Mouse (Mus musculus): ENCODE results near the gene Eef1akmt3.

Gene Eef1akmt3

GRCm38 (mm10) chr10:127042468-127043115 is 1.3 kb upstream of the Eef1akmt3 start:
- TF ChIP-seq GATA4 (IDR thresholded peaks at IDR 0.05; ENCODE audit: insufficient replicate concordance, low read length) = no peak

- no peak; the same call in 1 of the 2 replicates for TF ChIP-seq GATA4 (IDR thresholded peaks at IDR 0.05; ENCODE audit: insufficient replicate concordance, low read length)
Observed at GRCm38 (mm10) chr10:127041774-127042338, 543 bp upstream of the Eef1akmt3 start.

- TF ChIP-seq GATA4 (IDR thresholded peaks at IDR 0.05; ENCODE audit: insufficient replicate concordance, low read length) = no peak
Observed at GRCm38 (mm10) chr10:127040569-127041214, 621 bp downstream of the Eef1akmt3 start.

GRCm38 (mm10) chr10:127037641-127038040 is 3.7 kb downstream of the Eef1akmt3 start:
- TF ChIP-seq GATA4 (IDR thresholded peaks at IDR 0.05; ENCODE audit: insufficient replicate concordance, low read length) = no peak

- TF ChIP-seq GATA4 (IDR thresholded peaks at IDR 0.05; ENCODE audit: insufficient replicate concordance, low read length) = no peak
Observed at GRCm38 (mm10) chr10:127036273-127036672, 5.0 kb downstream of the Eef1akmt3 start.

- no peak for TF ChIP-seq GATA4 (IDR thresholded peaks at IDR 0.05; ENCODE audit: insufficient replicate concordance, low read length)
Observed at GRCm38 (mm10) chr10:127033301-127033741, 8.0 kb downstream of the Eef1akmt3 start.

GRCm38 (mm10) chr10:127030336-127031296 is 10.7 kb downstream of the Eef1akmt3 start, which contains the start of gene Tsfm:
Tsfm (minus strand) TSS chr10:127030840.
- TF ChIP-seq GATA4 (IDR thresholded peaks at IDR 0.05; ENCODE audit: insufficient replicate concordance, low read length) = peak; percentile 35; the same call in 1 of the 2 replicates

GRCm38 (mm10) chr10:127018422-127018821 is 22.9 kb downstream of the Eef1akmt3 start:
- TF ChIP-seq GATA4 (IDR thresholded peaks at IDR 0.05; ENCODE audit: insufficient replicate concordance, low read length) = no peak

GRCm38 (mm10) chr10:127017071-127017470 is 24.2 kb downstream of the Eef1akmt3 start:
- TF ChIP-seq GATA4 (IDR thresholded peaks at IDR 0.05; ENCODE audit: insufficient replicate concordance, low read length) = no peak

- no peak for TF ChIP-seq GATA4 (IDR thresholded peaks at IDR 0.05; ENCODE audit: insufficient replicate concordance, low read length)
Observed at GRCm38 (mm10) chr10:127016488-127016887, 24.8 kb downstream of the Eef1akmt3 start.

GRCm38 (mm10) chr10:127003806-127004205 is 37.5 kb downstream of the Eef1akmt3 start:
- TF ChIP-seq GATA4 (IDR thresholded peaks at IDR 0.05; ENCODE audit: insufficient replicate concordance, low read length) = no peak

GRCm38 (mm10) chr10:127003334-127003733 is 38.0 kb downstream of the Eef1akmt3 start:
- TF ChIP-seq GATA4 (IDR thresholded peaks at IDR 0.05; ENCODE audit: insufficient replicate concordance, low read length) = no peak

- no peak for TF ChIP-seq GATA4 (IDR thresholded peaks at IDR 0.05; ENCODE audit: insufficient replicate concordance, low read length)
Observed at GRCm38 (mm10) chr10:127002765-127003164, 38.5 kb downstream of the Eef1akmt3 start.

- no peak for TF ChIP-seq GATA4 (IDR thresholded peaks at IDR 0.05; ENCODE audit: insufficient replicate concordance, low read length)
Observed at GRCm38 (mm10) chr10:127002056-127002455, 39.3 kb downstream of the Eef1akmt3 start.

GRCm38 (mm10) chr10:127001297-127001696 is 40.0 kb downstream of the Eef1akmt3 start:
- no peak for TF ChIP-seq GATA4 (IDR thresholded peaks at IDR 0.05; ENCODE audit: insufficient replicate concordance, low read length)
